ENCODE assay signal across 25 mouse cellular contexts in genomic region chr8:124391191-124391590, GRCm38 (mm10). TPM values are rescaled to one million over a fixed set of nuclear protein-coding genes. Genes with fewer than 3 reads are reported as not detected.
A peak's percentile ranks its signal among the peaks of the same experiment; 100 is the strongest.
DNase-seq lines count a peak whose midpoint lies in the region; ATAC-seq and TF ChIP-seq lines count a peak whose summit lies in the region.
"Had no signal": no experiment of that assay in that cellular context is flagged by ENCODE, and none has a peak within 500 bp of the region (broad histone marks: within the 10 kb centered on the region; RNA-seq: fewer than 3 reads in every experiment).

No protein-coding gene starts in this region.

- no peak overlapping the region for H3K4me2 ChIP-seq in midbrain, embryonic 14.5 days (ENCODE audit: low read length)
- H3K4me2 ChIP-seq in midbrain, embryonic 13.5 days (replicated peaks): no peak overlapping the region
- H3K4me2 ChIP-seq: embryonic facial prominence, embryonic 12.5 days; heart, embryonic 13.5 days; hindbrain, embryonic 13.5 days; kidney, embryonic 15.5 days; liver, embryonic 11.5 days had no signal

- peak; percentile 39 to 47 for DNase-seq in cerebellum, postnatal 14 days
- DNase-seq in cerebellum, adult 11 months: no peak
- no peak for DNase-seq in layer of hippocampus, adult 2 months (ENCODE audit: low spot score in 2 of 2)
- no peak for DNase-seq in layer of hippocampus, adult 11-12 months (ENCODE audit: low spot score)
- DNase-seq in midbrain, embryonic 14.5 days: no peak
- peak; percentile 29 for DNase-seq in retina, embryonic 14.5 days (ENCODE audit: low spot score)
- DNase-seq: adrenal gland, postnatal 14 days; cerebellum, adult 18-20 months; gastrocnemius, adult 2 months; heart, adult 11 months; lung, adult 18-20 months; right cerebral cortex, postnatal 25 days had no signal

- no peaks in the 10 kb centered on the region for H3K4me1 ChIP-seq in midbrain, embryonic 14.5 days (ENCODE audit: control insufficient read depth, insufficient read depth, low read length)
- H3K4me1 ChIP-seq in midbrain, embryonic 13.5 days (replicated peaks): 0 out of 2 replicates have a peak, but pooled peaks cover 6% of the 10 kb centered on the region
- H3K4me1 ChIP-seq: heart, embryonic 13.5 days; kidney, embryonic 15.5 days had no signal

- 89% methylated on average over 7 of the region's 7 CpGs for WGBS in midbrain, embryonic 14.5 days
- WGBS in midbrain, embryonic 13.5 days: 90% methylated on average over 7 of the region's 7 CpGs

- H3K27ac ChIP-seq in layer of hippocampus, adult 2 months: peak overlapping the region; percentile 92
- 0 out of 2 replicates have a peak overlapping the region, but pooled peaks have one; percentile 5 for H3K27ac ChIP-seq in midbrain, embryonic 14.5 days (replicated peaks; ENCODE audit: low read depth, low read length)
- H3K27ac ChIP-seq in midbrain, embryonic 13.5 days: no peak overlapping the region
- H3K27ac ChIP-seq: gastrocnemius, adult 2 months; heart, embryonic 13.5 days; hindbrain, embryonic 13.5 days; kidney, embryonic 15.5 days had no signal

- no peak for ATAC-seq in midbrain, embryonic 14.5 days (ENCODE audit: low FRiP score, low TSS enrichment)
- no peak for ATAC-seq in midbrain, embryonic 13.5 days
- no peak for ATAC-seq in monocyte, adult 5-6 weeks (replicated peaks; ENCODE audit: insufficient number of reproducible peaks, low FRiP score, low TSS enrichment, poor library complexity, severe bottlenecking)
- ATAC-seq: forebrain, embryonic 14.5 days; inflammation-experienced regulatory T-cells, adult 6 months; midbrain, embryonic 16.5 days had no signal

- no peaks in the 10 kb centered on the region for H3K27me3 ChIP-seq in midbrain, embryonic 14.5 days (ENCODE audit: control insufficient read depth, insufficient read depth, low read length)
- H3K27me3 ChIP-seq in midbrain, embryonic 13.5 days: no peaks in the 10 kb centered on the region
- H3K27me3 ChIP-seq: embryonic facial prominence, embryonic 12.5 days; heart, embryonic 13.5 days; hindbrain, embryonic 13.5 days; kidney, embryonic 15.5 days had no signal

- no peak for TF ChIP-seq CTCF in layer of hippocampus, adult 2 months (conservative IDR thresholded peaks at IDR 0.05)

- H3K4me3 ChIP-seq in layer of hippocampus, adult 2 months: no peak overlapping the region
- no peak overlapping the region for H3K4me3 ChIP-seq in midbrain, embryonic 14.5 days (replicated peaks; ENCODE audit: low read depth, low read length)
- H3K4me3 ChIP-seq in midbrain, embryonic 13.5 days (replicated peaks): no peak overlapping the region
- H3K4me3 ChIP-seq: embryonic facial prominence, embryonic 12.5 days; erythroblast, embryonic 14.5 days; gastrocnemius, adult 2 months; heart, embryonic 13.5 days; hindbrain, embryonic 13.5 days; kidney, embryonic 15.5 days had no signal

- H3K9ac ChIP-seq in midbrain, embryonic 14.5 days (replicated peaks; ENCODE audit: low read length): no peak overlapping the region
- H3K9ac ChIP-seq in midbrain, embryonic 13.5 days (replicated peaks): no peak overlapping the region
- H3K9ac ChIP-seq: embryonic facial prominence, embryonic 12.5 days; heart, embryonic 13.5 days; hindbrain, embryonic 13.5 days; kidney, embryonic 15.5 days had no signal

- H3K36me3 ChIP-seq in midbrain, embryonic 14.5 days (ENCODE audit: control insufficient read depth, insufficient read depth, low read length): no peaks in the 10 kb centered on the region
- 0 out of 2 replicates have a peak, but pooled peaks cover 4% of the 10 kb centered on the region for H3K36me3 ChIP-seq in midbrain, embryonic 13.5 days
- H3K36me3 ChIP-seq: embryonic facial prominence, embryonic 12.5 days; G1E; heart, embryonic 13.5 days; hindbrain, embryonic 13.5 days; kidney, embryonic 15.5 days had no signal

- no peaks in the 10 kb centered on the region for H3K9me3 ChIP-seq in midbrain, embryonic 14.5 days (ENCODE audit: control insufficient read depth, low read length)
- no peaks in the 10 kb centered on the region for H3K9me3 ChIP-seq in midbrain, embryonic 13.5 days
- H3K9me3 ChIP-seq: embryonic facial prominence, embryonic 12.5 days; heart, embryonic 13.5 days; hindbrain, embryonic 13.5 days; kidney, embryonic 15.5 days had no signal

RNA-seq across cellular contexts. Expression of gene Pgbd5, which starts 48.3 kb away (rescaled TPM):
- 100 to 1,000 TPM; 291 to 304 TPM for total RNA-seq in layer of hippocampus, adult 2 months (2021)
- polyA plus RNA-seq in midbrain, embryonic 14.5 days (2014; fragmentation: Nextera tagmentation; extraction: Ambion mirVana): 12.8 and 13.8 TPM in 2 replicates
- polyA plus RNA-seq in midbrain, embryonic 13.5 days (2015; fragmentation: Nextera tagmentation; extraction: Ambion mirVana): 7.6 and 8.6 TPM in 2 replicates
- total RNA-seq in monocyte, adult 5-6 weeks (2017): not detected in 3 replicates
- total RNA-seq: megakaryocyte progenitor cell, adult 5-6 weeks had no signal
- polyA plus RNA-seq: erythroblast, embryonic 14.5 days; G1E; inflammation-experienced regulatory T-cells, adult 6 months had no signal

Comparison
In these comparisons a context has a peak if more than half of its experiments do, and no peak if none do; other contexts are left out.
1. DNase-seq: peak in cerebellum, postnatal 14 days (2 of 2) and retina, embryonic 14.5 days (single experiment); none in cerebellum, adult 11 months (single experiment), layer of hippocampus, adult 2 months (0 of 2), layer of hippocampus, adult 11-12 months (single experiment) and midbrain, embryonic 14.5 days (single experiment).
2. RNA of gene Pgbd5, which starts 48.3 kb away (total RNA-seq): 291 to 304 TPM in layer of hippocampus, adult 2 months; not detected in monocyte, adult 5-6 weeks; every median in the first group is over 100 times any median in the second.